ENCODE assay signal across 8 mouse cellular contexts in the genomic region with DNA sequence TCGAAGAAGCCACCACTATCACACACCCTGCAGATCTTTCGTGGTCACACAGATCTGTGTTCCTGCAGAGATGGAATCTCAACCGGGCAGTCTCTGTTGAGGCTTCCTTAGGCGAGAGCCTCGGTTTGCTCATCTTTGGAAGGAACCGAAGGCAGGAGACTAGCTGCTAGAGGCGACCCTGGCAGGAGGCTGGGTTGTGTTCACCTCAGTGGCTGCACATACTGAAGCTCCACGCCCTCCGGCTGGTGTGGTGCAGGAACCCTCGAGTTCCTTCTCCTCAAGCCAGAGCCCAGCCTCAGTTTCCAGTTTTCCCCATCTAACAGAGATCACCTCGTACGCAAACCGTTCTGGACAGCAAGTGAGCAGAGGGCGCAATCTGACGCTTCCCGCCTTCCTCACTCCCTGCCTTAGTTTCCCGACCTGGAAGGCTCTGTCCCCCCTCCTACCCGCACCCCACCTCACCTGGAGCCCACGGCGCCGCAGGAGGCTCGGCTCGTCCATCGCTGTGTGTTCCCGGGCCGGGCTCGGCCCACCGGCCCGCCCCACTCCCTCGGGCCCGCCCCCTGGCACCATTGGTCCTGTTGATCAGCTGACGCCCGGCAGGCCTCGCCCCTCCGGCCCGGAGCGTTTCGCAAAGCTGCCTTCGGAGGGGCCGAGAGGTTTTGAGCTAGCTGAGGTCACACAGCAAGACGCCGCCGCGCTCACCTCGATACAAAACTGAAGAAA. TPM values are rescaled to one million over a fixed set of nuclear protein-coding genes. Genes with fewer than 3 reads are reported as not detected.
A peak's percentile ranks its signal among the peaks of the same experiment; 100 is the strongest.
DNase-seq lines count a peak whose midpoint lies in the region; ATAC-seq and TF ChIP-seq lines count a peak whose summit lies in the region.

A gene (minus strand): TSS at position 574 of the 726 bp plus-strand sequence.

- peak; percentile 64 for TF ChIP-seq POLR2A in embryonic fibroblast, embryonic 13.5 days (IDR thresholded peaks at IDR 0.05; ENCODE audit: low read depth, low read length)

- no peak for TF ChIP-seq CTCF in embryonic fibroblast, embryonic 13.5 days (IDR thresholded peaks at IDR 0.05; ENCODE audit: borderline replicate concordance, insufficient read depth, low read length)
- no peak for TF ChIP-seq CTCF in liver, embryonic 14.5 days (IDR thresholded peaks at IDR 0.05; ENCODE audit: low read depth)

- ATAC-seq in heart, embryonic 11.5 days (replicated peaks; ENCODE audit: insufficient number of reproducible peaks, low FRiP score, low TSS enrichment): peak; percentile 87
- peak; percentile 91 for ATAC-seq in kidney, embryonic 16.5 days (ENCODE audit: low FRiP score, low TSS enrichment)
- peak; percentile 85 for ATAC-seq in liver, embryonic 14.5 days (ENCODE audit: insufficient read depth)
- peak; percentile 82 for ATAC-seq in neural tube, embryonic 11.5 days (ENCODE audit: insufficient read depth, low FRiP score, low TSS enrichment)
- peak; percentile 91 for ATAC-seq in stomach, embryonic 16.5 days (ENCODE audit: insufficient read depth, low FRiP score)

- peak within 1 kb of the TSS; percentile 78 for H3K4me2 ChIP-seq in heart, embryonic 11.5 days
- peak within 1 kb of the TSS; percentile 93 for H3K4me2 ChIP-seq in kidney, embryonic 16.5 days (replicated peaks; ENCODE audit: low read depth, low read length)
- peak within 1 kb of the TSS; percentile 96 for H3K4me2 ChIP-seq in liver, embryonic 14.5 days (ENCODE audit: low read depth)
- peak within 1 kb of the TSS; percentile 84 for H3K4me2 ChIP-seq in neural tube, embryonic 11.5 days (ENCODE audit: low read depth)
- H3K4me2 ChIP-seq in stomach, embryonic 16.5 days (ENCODE audit: low read depth, low read length): peak within 1 kb of the TSS; percentile 96

- no peaks in the 10 kb centered on the region for H3K36me3 ChIP-seq in heart, embryonic 11.5 days (ENCODE audit: control insufficient read depth, insufficient read depth, low read length)
- no peaks in the 10 kb centered on the region for H3K36me3 ChIP-seq in kidney, embryonic 16.5 days (ENCODE audit: insufficient read depth, low read length)
- no peaks in the 10 kb centered on the region for H3K36me3 ChIP-seq in liver, embryonic 14.5 days (replicated peaks; ENCODE audit: control insufficient read depth, insufficient read depth, low read depth)
- no peaks in the 10 kb centered on the region for H3K36me3 ChIP-seq in neural tube, embryonic 11.5 days (ENCODE audit: control insufficient read depth, insufficient read depth, low read length)
- no peaks in the 10 kb centered on the region for H3K36me3 ChIP-seq in stomach, embryonic 16.5 days (ENCODE audit: control insufficient read depth, insufficient read depth, low read length)

- peaks cover 63% of the 10 kb centered on the region for H3K27me3 ChIP-seq in heart, embryonic 11.5 days (ENCODE audit: control insufficient read depth, insufficient read depth, low read length)
- peaks cover 34% of the 10 kb centered on the region for H3K27me3 ChIP-seq in kidney, embryonic 16.5 days (ENCODE audit: insufficient read depth, low read length)
- H3K27me3 ChIP-seq in liver, embryonic 14.5 days (ENCODE audit: control insufficient read depth, insufficient read depth, low read length): peaks cover 10% of the 10 kb centered on the region
- peaks cover 39% of the 10 kb centered on the region for H3K27me3 ChIP-seq in neural tube, embryonic 11.5 days (ENCODE audit: control insufficient read depth, insufficient read depth, low read length)
- H3K27me3 ChIP-seq in stomach, embryonic 16.5 days (ENCODE audit: control insufficient read depth, insufficient read depth, low read length): peaks cover 16% of the 10 kb centered on the region

- DNase-seq in 3T3-L1 (ENCODE audit: low read depth, low spot score): peak; percentile 87
- DNase-seq in adrenal gland, adult (ENCODE audit: inconsistent age in 2 of 2, low spot score in 1 of 2): peak; percentile 89 to 95
- peak; percentile 65 to 68 (median 67) for DNase-seq in liver, embryonic 14.5 days (ENCODE audit: low read depth in 3 of 3, low spot score in 3 of 3)
- peak; percentile 86 for DNase-seq in neural tube, embryonic 11.5 days (ENCODE audit: low spot score)

- H3K9me3 ChIP-seq in heart, embryonic 11.5 days (replicated peaks; ENCODE audit: control insufficient read depth, low read length): no peaks in the 10 kb centered on the region
- no peaks in the 10 kb centered on the region for H3K9me3 ChIP-seq in kidney, embryonic 16.5 days (ENCODE audit: low read length)
- no peaks in the 10 kb centered on the region for H3K9me3 ChIP-seq in liver, embryonic 14.5 days (ENCODE audit: control insufficient read depth, low read length)
- no peaks in the 10 kb centered on the region for H3K9me3 ChIP-seq in neural tube, embryonic 11.5 days (ENCODE audit: control insufficient read depth, low read length)
- no peaks in the 10 kb centered on the region for H3K9me3 ChIP-seq in stomach, embryonic 16.5 days (replicated peaks; ENCODE audit: control insufficient read depth, low read length)

- no peak for TF ChIP-seq EP300 in liver, embryonic 14.5 days (IDR thresholded peaks at IDR 0.05; ENCODE audit: low read depth)

- H3K4me3 ChIP-seq in embryonic fibroblast, embryonic 13.5 days (ENCODE audit: insufficient read depth, low read length): peak within 1 kb of the TSS; percentile 51
- peak within 1 kb of the TSS; percentile 53 for H3K4me3 ChIP-seq in heart, embryonic 11.5 days (ENCODE audit: low read depth, low read length)
- H3K4me3 ChIP-seq in kidney, embryonic 16.5 days (ENCODE audit: low read length): peak within 1 kb of the TSS; percentile 63
- peak within 1 kb of the TSS; percentile 55 to 68 for H3K4me3 ChIP-seq in liver, embryonic 14.5 days (ENCODE audit: insufficient read depth in 1 of 2, low read depth in 2 of 2, low read length in 2 of 2)
- peak within 1 kb of the TSS; percentile 40 for H3K4me3 ChIP-seq in neural tube, embryonic 11.5 days (ENCODE audit: low read depth, low read length)
- peak within 1 kb of the TSS; percentile 63 for H3K4me3 ChIP-seq in stomach, embryonic 16.5 days (replicated peaks; ENCODE audit: low read length)

- no peaks in the 10 kb centered on the region for H3K4me1 ChIP-seq in embryonic fibroblast, embryonic 13.5 days (ENCODE audit: control insufficient read depth, insufficient read depth, low read length)
- H3K4me1 ChIP-seq in heart, embryonic 11.5 days (ENCODE audit: control insufficient read depth, insufficient read depth, low read length): peaks cover 12% of the 10 kb centered on the region; the same call in 1 of the 2 replicates
- peaks cover 13% of the 10 kb centered on the region for H3K4me1 ChIP-seq in kidney, embryonic 16.5 days (ENCODE audit: insufficient read depth, low read length)
- peaks cover 23 to 34% of the 10 kb centered on the region in 2 experiments for H3K4me1 ChIP-seq in liver, embryonic 14.5 days (replicated peaks; ENCODE audit: control insufficient read depth in 2 of 2, insufficient read depth in 2 of 2, low read length in 1 of 2)
- peaks cover 11% of the 10 kb centered on the region for H3K4me1 ChIP-seq in neural tube, embryonic 11.5 days (ENCODE audit: control insufficient read depth, insufficient read depth, low read length)
- peaks cover 10% of the 10 kb centered on the region; the same call in 1 of the 2 replicates for H3K4me1 ChIP-seq in stomach, embryonic 16.5 days (ENCODE audit: control insufficient read depth, insufficient read depth, low read length)

- no peak within 1 kb of the TSS for H3K27ac ChIP-seq in embryonic fibroblast, embryonic 13.5 days (ENCODE audit: insufficient read depth, low read length)
- H3K27ac ChIP-seq in heart, embryonic 11.5 days (ENCODE audit: low read depth, low read length): 0 out of 2 replicates have a peak within 1 kb of the TSS, but pooled peaks have one; percentile 3
- no peak within 1 kb of the TSS for H3K27ac ChIP-seq in kidney, embryonic 16.5 days (ENCODE audit: low read length)
- peak within 1 kb of the TSS; percentile 37 for H3K27ac ChIP-seq in liver, embryonic 14.5 days
- H3K27ac ChIP-seq in neural tube, embryonic 11.5 days (ENCODE audit: low read depth, low read length): no peak within 1 kb of the TSS
- H3K27ac ChIP-seq in stomach, embryonic 16.5 days (ENCODE audit: low read length): no peak within 1 kb of the TSS; the same call in 1 of the 2 replicates

- WGBS in heart, embryonic 11.5 days (ENCODE audit: insufficient replicate concordance): 2% methylated on average over 45 of the region's 45 CpGs
- under 1% methylated on average over 45 of the region's 45 CpGs for WGBS in kidney, embryonic 16.5 days
- WGBS in liver, embryonic 14.5 days (ENCODE audit: insufficient replicate concordance): under 1% methylated on average over 45 of the region's 45 CpGs
- WGBS in neural tube, embryonic 11.5 days: under 1% methylated on average over 45 of the region's 45 CpGs
- WGBS in stomach, embryonic 16.5 days: 1% methylated on average over 45 of the region's 45 CpGs

- H3K9ac ChIP-seq in heart, embryonic 11.5 days (ENCODE audit: low read depth, low read length): peak within 1 kb of the TSS; percentile 49; the same call in 1 of the 2 replicates
- peak within 1 kb of the TSS; percentile 59 for H3K9ac ChIP-seq in kidney, embryonic 16.5 days (replicated peaks; ENCODE audit: low read length)
- peak within 1 kb of the TSS; percentile 59 for H3K9ac ChIP-seq in liver, embryonic 14.5 days (replicated peaks)
- peak within 1 kb of the TSS; percentile 32 for H3K9ac ChIP-seq in neural tube, embryonic 11.5 days (ENCODE audit: low read length)
- peak within 1 kb of the TSS; percentile 66 for H3K9ac ChIP-seq in stomach, embryonic 16.5 days (ENCODE audit: low read length)

RNA-seq across cellular contexts. Expression of the gene that starts here (rescaled TPM):
- polyA plus RNA-seq in embryonic fibroblast, embryonic 13.5 days (2011; ENCODE audit: insufficient read length, low read depth, missing spikeins): 12.6 and 13.1 TPM in 2 replicates
- polyA plus RNA-seq in heart, embryonic 11.5 days (2014; fragmentation: Nextera tagmentation; extraction: Ambion mirVana): 7.8 and 8.5 TPM in 2 replicates
- 16.2 and 16.3 TPM in 2 replicates for polyA plus RNA-seq in kidney, embryonic 16.5 days (2015; fragmentation: Nextera tagmentation; extraction: Ambion mirVana)
- 11.1 and 13.0 TPM in 2 replicates for polyA plus RNA-seq in liver, embryonic 14.5 days (2012; rRNA removed)
- 5.4 and 6.3 TPM in 2 replicates for polyA plus RNA-seq in liver, embryonic 14.5 days (2014; fragmentation: Nextera tagmentation; extraction: Ambion mirVana)
- 10.5 and 14.7 TPM in 2 replicates for polyA plus RNA-seq in neural tube, embryonic 11.5 days (2014; fragmentation: Nextera tagmentation; extraction: Ambion mirVana)
- polyA plus RNA-seq in stomach, embryonic 16.5 days (2015; fragmentation: Nextera tagmentation; extraction: Ambion mirVana): 10.0 and 10.5 TPM in 2 replicates

Comparison
In these comparisons a context has a peak if more than half of its experiments do, and no peak if none do; other contexts are left out.
1. H3K27ac ChIP-seq: peak in heart, embryonic 11.5 days (single experiment) and liver, embryonic 14.5 days (single experiment); none in embryonic fibroblast, embryonic 13.5 days (single experiment), kidney, embryonic 16.5 days (single experiment), neural tube, embryonic 11.5 days (single experiment) and stomach, embryonic 16.5 days (single experiment).
2. Peak in every context shown above with its lines, with median percentiles within 50 percentile points of each other: DNase-seq, H3K4me3 ChIP-seq, ATAC-seq, H3K4me2 ChIP-seq and H3K9ac ChIP-seq.